Mouse (Mus musculus): ENCODE measurements around the gene Themis.

GRCm38 (mm10) chr10:28799469-28799868, 131.3 kb downstream of the Themis start:
- TF ChIP-seq POLR2A (IDR thresholded peaks at IDR 0.05; ENCODE audit: low read depth, low read length) (no peak), CTCF (IDR thresholded peaks at IDR 0.05; ENCODE audit: extremely low read depth, insufficient read depth, insufficient read length, insufficient replicate concordance) (no peak)

Data from spleen, adult 2 months (tissue).